Mouse (Mus musculus): Measurements from ENCODE around the gene Ext2.

DNA sequence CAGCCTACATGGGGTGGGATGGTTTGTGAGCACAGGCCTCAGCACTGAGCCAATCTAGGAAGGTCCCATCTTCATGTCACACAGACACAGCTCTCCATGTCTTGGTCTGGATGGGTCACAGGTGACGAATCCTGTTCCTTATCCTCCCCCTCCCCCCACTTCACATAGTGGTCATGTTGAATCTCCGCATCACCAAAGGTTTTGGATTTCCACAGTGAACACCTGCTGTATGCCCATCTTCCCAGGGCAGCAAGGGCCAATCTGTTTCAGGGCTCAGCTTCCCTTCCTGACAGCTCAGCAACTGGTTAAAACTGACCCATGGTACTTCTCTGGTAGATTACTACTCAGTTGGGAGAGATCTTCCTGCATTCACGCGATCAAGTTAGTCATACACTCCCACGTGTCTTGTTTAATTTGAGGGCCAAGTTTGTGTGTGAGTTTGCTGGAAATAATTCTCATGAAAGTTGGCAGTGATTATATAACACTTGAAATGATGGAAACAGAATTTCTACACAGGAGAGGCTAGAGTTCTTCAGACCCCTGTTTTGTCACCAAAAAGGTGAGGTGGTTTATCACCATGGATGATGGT lies 74.7 kb downstream of the Ext2 start:
- TF ChIP-seq GATA1 (IDR thresholded peaks at IDR 0.05; ENCODE audit: borderline replicate concordance, low read length) (no peak), FLI1 (IDR thresholded peaks at IDR 0.05; ENCODE audit: low read length) (no peak)

Data from megakaryocyte, embryonic 14.5 days (primary cell).